Mouse (Mus musculus) stomach, embryonic 14.5 days (tissue): ENCODE measurements around the gene Lekr1. TPM values are rescaled to one million over a fixed set of nuclear protein-coding genes. Genes with fewer than 3 reads are reported as not detected.

ENCODE experiments used
- ATAC-seq: fragments of 200-750 bp; cut with Nextera tagmentation; 2 replicates; pipeline ENCODE4 v1.8.0; 2017; ENCODE audit warnings: low read depth, moderate TSS enrichment; ENCODE audit not compliant: insufficient number of reproducible peaks, insufficient read depth, low FRiP score
- H3K27ac ChIP-seq: fragments of 300-500 bp; sonication (generic); 2 replicates; pipeline ENCODE4 v1.5.1; 2014; ENCODE audit warnings: mild to moderate bottlenecking, low read length, moderate library complexity, mixed read lengths
- H3K27me3 ChIP-seq: fragments of 300-500 bp; sonication (generic); 2 replicates; pipeline ENCODE4 v1.6.1; 2014; ENCODE audit warnings: low read length, control low read depth, mixed read lengths; ENCODE audit not compliant: control insufficient read depth, insufficient read depth
- H3K36me3 ChIP-seq: fragments of 300-500 bp; sonication (generic); 2 replicates; pipeline ENCODE4 v1.6.1; 2014; ENCODE audit warnings: mild to moderate bottlenecking, control low read depth, low read length, moderate library complexity, mixed read lengths; ENCODE audit not compliant: control insufficient read depth, insufficient read depth
- H3K4me1 ChIP-seq: fragments of 300-500 bp; sonication (generic); 2 replicates; pipeline ENCODE4 v1.6.1; 2014; ENCODE audit warnings: low read length, control low read depth, mixed read lengths; ENCODE audit not compliant: control insufficient read depth, insufficient read depth
- H3K4me2 ChIP-seq: fragments of 300-500 bp; sonication (generic); replicated peaks from 2 replicates; pipeline ENCODE4 v1.6.1; 2014; ENCODE audit warnings: low read depth, low read length, control low read depth
- H3K4me3 ChIP-seq: fragments of 300-500 bp; sonication (generic); 2 replicates; pipeline ENCODE4 v1.5.1; 2014; ENCODE audit warnings: low read depth, low read length, control low read depth
- H3K9ac ChIP-seq: fragments of 300-500 bp; sonication (generic); replicated peaks from 2 replicates; pipeline ENCODE4 v1.6.1; 2014; ENCODE audit warnings: low read depth, mild to moderate bottlenecking, control low read depth, low read length, moderate library complexity, mixed read lengths
- H3K9me3 ChIP-seq: fragments of 300-500 bp; sonication (generic); 2 replicates; pipeline ENCODE4 v1.6.1; 2016; ENCODE audit warnings: low read depth, low read length, control low read depth; ENCODE audit not compliant: control insufficient read depth
- WGBS: fragments of 180-500 bp; shearing (Covaris S2); extraction: QIAGEN DNeasy Blood & Tissue Kit; methylation state at CpG from one replicate; pipeline ENCODE4 v1.1.7; 2014; 5-methylcytosine and 5-hydroxymethylcytosine counted together
- polyA plus RNA-seq: library from polyadenylated mRNA; unstranded; fragments of >200 nt; fragmentation: Nextera tagmentation; extraction: Ambion mirVana; gene quantifications from 2 replicates; pipeline ENCODE4 v1.2.1, GENCODE M21; 2014

Lekr1 gene
- polyA plus RNA-seq, 1 experiment from 2014 or later, result 12.3 TPM

GRCm38 (mm10) chr3:65841175-65841574 is 175.1 kb downstream of the Lekr1 start:
- H3K9me3 ChIP-seq, result no peaks in the 10 kb centered on the region
- 85% methylated on average over 8 of the region's 8 CpGs for WGBS
- no peaks in the 10 kb centered on the region for H3K27me3 ChIP-seq
- no peak overlapping the region for H3K4me2 ChIP-seq
- H3K36me3 ChIP-seq, result no peaks in the 10 kb centered on the region
- ATAC-seq, result no peak
- no peak overlapping the region for H3K27ac ChIP-seq
- no peak overlapping the region for H3K9ac ChIP-seq
- no peaks in the 10 kb centered on the region for H3K4me1 ChIP-seq
- no peak overlapping the region for H3K4me3 ChIP-seq

DNA sequence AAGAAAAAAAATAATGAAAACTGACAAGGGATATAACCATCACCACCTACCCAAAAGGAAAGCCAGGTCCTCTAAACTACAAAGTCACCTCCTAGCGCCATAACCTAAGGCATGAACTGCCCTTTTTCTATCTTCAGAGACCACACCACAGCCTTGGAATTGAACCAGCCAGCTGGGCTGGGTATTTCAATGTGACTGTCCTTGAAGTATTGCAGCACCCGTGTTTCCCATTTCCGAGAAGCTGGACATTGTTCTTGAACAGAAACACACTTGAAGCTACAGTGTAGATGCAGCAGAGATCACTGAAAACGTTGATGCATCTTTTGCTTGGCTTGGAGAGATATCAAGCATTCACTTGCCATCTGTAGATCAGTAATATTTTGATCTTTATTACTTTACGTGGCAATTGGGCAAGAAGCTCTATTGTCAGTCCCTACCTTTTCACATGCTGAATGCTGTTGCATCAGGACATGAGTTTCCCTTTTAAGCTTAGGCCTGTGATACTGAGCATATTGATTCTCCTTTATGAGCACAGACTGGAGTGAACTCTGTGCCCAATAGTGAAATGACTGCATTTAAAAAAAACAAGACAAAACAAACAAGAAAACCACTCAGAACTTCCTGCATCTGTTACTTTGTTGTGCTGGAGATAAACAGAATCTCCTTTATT is 176.6 kb downstream of the Lekr1 start:
- H3K9ac ChIP-seq, result no peak overlapping the region
- no peak overlapping the region for H3K27ac ChIP-seq
- 84% methylated on average over 5 of the region's 5 CpGs for WGBS
- H3K36me3 ChIP-seq, result no peaks in the 10 kb centered on the region
- no peaks in the 10 kb centered on the region for H3K4me1 ChIP-seq
- no peak for ATAC-seq
- no peaks in the 10 kb centered on the region for H3K27me3 ChIP-seq
- no peak overlapping the region for H3K4me2 ChIP-seq
- H3K4me3 ChIP-seq, result no peak overlapping the region
- no peaks in the 10 kb centered on the region for H3K9me3 ChIP-seq

GRCm38 (mm10) chr3:65843185-65843552 is 177.1 kb downstream of the Lekr1 start:
- Histone ChIP-seq H3K27ac (no peak overlapping the region), H3K27me3 (no peaks in the 10 kb centered on the region), H3K4me3 (no peak overlapping the region), H3K36me3 (no peaks in the 10 kb centered on the region), H3K9ac (no peak overlapping the region), H3K9me3 (no peaks in the 10 kb centered on the region), H3K4me1 (no peaks in the 10 kb centered on the region), H3K4me2 (no peak overlapping the region)
- ATAC-seq, result no peak
- 53% methylated on average over 4 of the region's 4 CpGs for WGBS

GRCm38 (mm10) chr3:65844302-65844701 is 178.3 kb downstream of the Lekr1 start:
- no peaks in the 10 kb centered on the region for H3K36me3 ChIP-seq
- H3K9ac ChIP-seq, result no peak overlapping the region
- ATAC-seq, result no peak
- H3K4me1 ChIP-seq, result no peaks in the 10 kb centered on the region
- 81% methylated on average over 10 of the region's 10 CpGs for WGBS
- H3K9me3 ChIP-seq, result no peaks in the 10 kb centered on the region
- no peak overlapping the region for H3K4me2 ChIP-seq
- no peaks in the 10 kb centered on the region for H3K27me3 ChIP-seq
- no peak overlapping the region for H3K27ac ChIP-seq
- H3K4me3 ChIP-seq, result no peak overlapping the region

- ATAC-seq, result no peak
- H3K36me3 ChIP-seq, result no peaks in the 10 kb centered on the region
- H3K9ac ChIP-seq, result no peak overlapping the region
- H3K27me3 ChIP-seq, result no peaks in the 10 kb centered on the region
- no peaks in the 10 kb centered on the region for H3K4me1 ChIP-seq
- H3K4me2 ChIP-seq, result no peak overlapping the region
- no peak overlapping the region for H3K4me3 ChIP-seq
- no peak overlapping the region for H3K27ac ChIP-seq
- no peaks in the 10 kb centered on the region for H3K9me3 ChIP-seq
- 56% methylated on average over 8 of the region's 8 CpGs for WGBS
Observed at GRCm38 (mm10) chr3:65844851-65845552, 179.0 kb downstream of the Lekr1 start.

- H3K9me3 ChIP-seq, result no peaks in the 10 kb centered on the region
- no peaks in the 10 kb centered on the region for H3K36me3 ChIP-seq
- H3K27ac ChIP-seq, result no peak overlapping the region
- H3K9ac ChIP-seq, result no peak overlapping the region
- WGBS, result 79% methylated on average over 4 of the region's 4 CpGs
- H3K4me2 ChIP-seq, result no peak overlapping the region
- H3K27me3 ChIP-seq, result no peaks in the 10 kb centered on the region
- ATAC-seq, result 0 out of 2 replicates have a peak, but pooled peaks have one; percentile 61
- no peak overlapping the region for H3K4me3 ChIP-seq
- no peaks in the 10 kb centered on the region for H3K4me1 ChIP-seq
Observed at GRCm38 (mm10) chr3:65847158-65847787, 181.2 kb downstream of the Lekr1 start.

DNA sequence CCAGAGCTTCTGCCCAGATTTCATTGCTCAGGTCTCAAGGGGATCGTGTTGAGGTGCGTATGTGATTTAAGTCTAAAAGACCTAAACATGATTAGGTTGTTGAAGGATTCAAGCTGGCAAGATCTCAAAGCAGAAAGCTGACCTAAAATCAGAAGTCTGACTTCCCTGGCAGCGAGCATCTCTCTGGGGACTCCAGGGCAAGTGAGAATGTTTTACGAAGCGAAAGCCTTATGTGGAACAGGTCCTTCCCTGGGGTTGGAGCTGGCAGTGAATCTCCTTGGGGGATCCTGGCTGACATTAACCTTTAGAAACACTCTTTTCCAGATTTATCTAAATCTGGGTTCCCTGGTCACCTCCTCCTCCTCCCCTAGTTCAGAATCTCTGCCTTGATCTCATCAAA is 187.7 kb downstream of the Lekr1 start:
- Histone ChIP-seq H3K4me3 (no peak overlapping the region), H3K9ac (no peak overlapping the region), H3K9me3 (no peaks in the 10 kb centered on the region), H3K4me2 (no peak overlapping the region), H3K4me1 (peaks cover 6% of the 10 kb centered on the region; the same call in 1 of the 2 replicates), H3K27me3 (no peaks in the 10 kb centered on the region), H3K27ac (no peak overlapping the region), H3K36me3 (no peaks in the 10 kb centered on the region)
- WGBS, result 81% methylated on average over 5 of the region's 5 CpGs
- ATAC-seq, result no peak

DNA sequence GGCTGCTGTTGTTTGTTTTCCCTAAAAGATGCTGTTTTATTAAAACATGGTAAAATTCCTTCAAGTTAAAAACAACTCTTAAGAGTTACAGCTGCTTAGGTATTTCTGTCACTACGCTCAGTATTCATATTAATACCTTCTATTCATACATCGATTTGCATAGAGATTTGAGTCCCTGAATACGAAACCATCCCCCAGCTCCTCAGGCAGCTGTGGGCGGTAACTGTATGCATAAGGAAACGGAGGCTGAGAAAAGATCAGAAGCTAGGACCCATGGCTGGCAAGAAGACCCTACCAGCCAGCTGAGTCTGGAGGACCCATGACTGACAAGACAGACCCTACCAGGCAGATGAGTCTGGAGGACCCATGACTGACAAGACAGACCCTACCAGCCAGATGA is 189.5 kb downstream of the Lekr1 start:
- H3K4me3 ChIP-seq, result no peak overlapping the region
- WGBS, result 88% methylated on average over 5 of the region's 5 CpGs
- H3K4me1 ChIP-seq, result peaks cover 12% of the 10 kb centered on the region; the same call in 1 of the 2 replicates
- no peaks in the 10 kb centered on the region for H3K27me3 ChIP-seq
- no peak overlapping the region for H3K4me2 ChIP-seq
- ATAC-seq, result no peak
- no peak overlapping the region for H3K9ac ChIP-seq
- no peak overlapping the region for H3K27ac ChIP-seq
- no peaks in the 10 kb centered on the region for H3K36me3 ChIP-seq
- H3K9me3 ChIP-seq, result no peaks in the 10 kb centered on the region
